Mouse (Mus musculus) ES-E14 (cell line): ENCODE data around the gene Svop. TPM values are rescaled to one million over a fixed set of nuclear protein-coding genes. Genes with fewer than 3 reads are reported as not detected.

Experiments
- DNase-seq: peaks from one replicate; pipeline ENCODE4 v3.0.0-alpha.2; 2013; ENCODE audit warnings: low read depth, low spot score
- H3K27ac ChIP-seq: 2 replicates; pipeline ENCODE4 v1.5.1; 2012; ENCODE audit warnings: low read depth, mild to moderate bottlenecking, low read length, moderate library complexity, mixed read lengths; ENCODE audit not compliant: poor library complexity, insufficient read depth, severe bottlenecking
- H3K36me3 ChIP-seq: 2 replicates; pipeline ENCODE4 v1.6.1; 2012; ENCODE audit warnings: mild to moderate bottlenecking, low read length, moderate library complexity, mixed read lengths; ENCODE audit not compliant: control insufficient read depth, poor library complexity, insufficient read depth, severe bottlenecking
- H3K4me1 ChIP-seq, 2 experiments: fragments of 150-350 bp in 1 of 2; sonication (generic) in 1 of 2; 2 replicates each; pipeline ENCODE4 v1.6.1; 2012; ENCODE audit warnings: low read length in 2 of 2, mild to moderate bottlenecking in 1 of 2, mixed read lengths in 1 of 2; ENCODE audit not compliant: control insufficient read depth in 2 of 2, insufficient read depth in 2 of 2, poor library complexity in 1 of 2
- H3K4me3 ChIP-seq, 2 experiments: fragments of 150-350 bp in 1 of 2; sonication (generic) in 1 of 2; 2 replicates each; pipeline ENCODE4 v1.5.1; 2012; ENCODE audit warnings: low read length in 2 of 2, low read depth in 1 of 2, mild to moderate bottlenecking in 1 of 2, mixed read lengths in 1 of 2; ENCODE audit not compliant: insufficient read depth in 1 of 2, poor library complexity in 1 of 2, severe bottlenecking in 1 of 2
- H3K9ac ChIP-seq: 2 replicates; pipeline ENCODE4 v1.6.1; 2012; ENCODE audit warnings: low read depth, mild to moderate bottlenecking, low read length, mixed read lengths; ENCODE audit not compliant: poor library complexity, insufficient read depth, severe bottlenecking
- H3K9me3 ChIP-seq: fragments of 150-350 bp; sonication (generic); 2 replicates; pipeline ENCODE4 v1.6.1; 2012; ENCODE audit warnings: low read depth, mild to moderate bottlenecking, low read length; ENCODE audit not compliant: control insufficient read depth, insufficient read depth
- CHD2 ChIP-seq: IDR thresholded peaks from 2 replicates; pipeline ENCODE4 v1.6.1; 2014; ENCODE audit warnings: mild to moderate bottlenecking, low read depth, low read length, inconsistent platforms
- HCFC1 ChIP-seq: IDR thresholded peaks from 2 replicates; pipeline ENCODE4 v1.6.1; 2012; ENCODE audit warnings: low read length, inconsistent platforms, borderline replicate concordance; ENCODE audit not compliant: insufficient read depth
- MAFK ChIP-seq: IDR thresholded peaks from 2 replicates; pipeline ENCODE4 v1.6.1; 2014; ENCODE audit warnings: mild to moderate bottlenecking, low read depth, low read length, inconsistent platforms; ENCODE audit not compliant: insufficient read depth
- ZC3H11A ChIP-seq: IDR thresholded peaks from 2 replicates; pipeline ENCODE4 v1.6.1; 2012; ENCODE audit warnings: low read depth, mild to moderate bottlenecking, inconsistent platforms, low read length, borderline replicate concordance
- ZNF384 ChIP-seq: IDR thresholded peaks from 2 replicates; pipeline ENCODE4 v1.6.1; 2012; ENCODE audit warnings: low read depth, low read length, inconsistent platforms
- in situ Hi-C, 2 experiments: fragments of 600-800 bp; cut with MboI; formaldehyde crosslinking; loops; one replicate each; pipeline ENCODE4 v1.15.1; 2025; ENCODE audit warnings: low sequenced_read_pairs in 2 of 2, inconsistent platforms in 1 of 2; ENCODE audit not compliant: unreplicated experiment in 2 of 2
- total RNA-seq: library from RNA; depleted of rRNA; stranded (reverse); fragments of 300-350 nt; gene quantifications from 2 replicates; pipeline ENCODE4 v1.2.3, GENCODE M21; 2012

Svop gene
- total RNA-seq, 1 experiment = 4.9 TPM

DNA sequence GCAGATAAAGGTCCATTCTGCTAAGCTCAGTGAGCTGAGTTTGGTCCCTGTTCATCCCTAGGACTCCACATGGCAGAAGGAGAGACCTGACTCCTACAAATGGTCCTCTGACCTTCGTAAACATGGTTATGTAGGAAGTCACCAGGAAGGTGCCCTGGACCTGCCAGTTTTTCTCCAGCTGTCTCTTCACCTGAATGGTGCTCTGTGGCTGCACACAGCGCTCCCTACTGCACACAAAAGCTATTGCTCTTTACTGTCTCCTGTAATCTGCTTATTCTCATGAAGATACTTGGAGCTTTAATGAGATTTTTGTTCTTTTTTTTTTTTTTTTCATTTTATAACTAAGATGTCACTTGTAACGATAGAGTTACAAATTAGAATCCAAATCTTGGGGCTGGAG, 44.8 kb downstream of the Svop start:
- H3K4me1 ChIP-seq = no peaks in the 10 kb centered on the region; a peak in 2 of 4 replicates
- no peak overlapping the region for H3K4me3 ChIP-seq
- TF ChIP-seq ZNF384 (no peak), HCFC1 (no peak), MAFK (no peak), CHD2 (no peak), ZC3H11A (no peak)
- in situ Hi-C loops = no loop called here
- no peak overlapping the region for H3K9ac ChIP-seq
- no peaks in the 10 kb centered on the region for H3K36me3 ChIP-seq
- H3K27ac ChIP-seq = no peak overlapping the region
- no peak for DNase-seq
- no peaks in the 10 kb centered on the region for H3K9me3 ChIP-seq

DNA sequence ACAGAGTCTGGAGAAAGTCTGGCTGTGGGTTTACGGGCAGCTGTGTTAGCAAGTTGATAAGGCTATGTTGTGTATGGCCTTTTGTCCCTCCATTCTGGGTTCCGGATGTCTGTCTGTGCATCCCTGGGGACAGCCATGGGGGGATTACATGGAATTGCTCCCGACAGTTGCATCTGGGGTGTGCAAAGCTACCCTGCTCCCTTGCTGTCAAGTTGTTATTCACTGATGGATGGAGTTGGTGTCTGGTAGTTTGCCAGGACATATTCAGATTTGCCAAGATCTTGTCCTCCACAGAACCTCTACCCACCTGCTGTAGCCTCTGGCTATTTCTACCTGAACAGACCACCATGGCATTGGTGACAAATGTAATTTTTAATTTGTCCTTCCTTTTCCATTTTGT, 45.2 kb downstream of the Svop start:
- H3K4me3 ChIP-seq = no peak overlapping the region
- in situ Hi-C loops = no loop called here
- no peak overlapping the region for H3K27ac ChIP-seq
- TF ChIP-seq MAFK (no peak), HCFC1 (no peak)
- H3K4me1 ChIP-seq = no peaks in the 10 kb centered on the region; a peak in 2 of 4 replicates
- no peaks in the 10 kb centered on the region for H3K9me3 ChIP-seq
- no peak overlapping the region for H3K9ac ChIP-seq
- no peak for DNase-seq
- H3K36me3 ChIP-seq = no peaks in the 10 kb centered on the region

DNA sequence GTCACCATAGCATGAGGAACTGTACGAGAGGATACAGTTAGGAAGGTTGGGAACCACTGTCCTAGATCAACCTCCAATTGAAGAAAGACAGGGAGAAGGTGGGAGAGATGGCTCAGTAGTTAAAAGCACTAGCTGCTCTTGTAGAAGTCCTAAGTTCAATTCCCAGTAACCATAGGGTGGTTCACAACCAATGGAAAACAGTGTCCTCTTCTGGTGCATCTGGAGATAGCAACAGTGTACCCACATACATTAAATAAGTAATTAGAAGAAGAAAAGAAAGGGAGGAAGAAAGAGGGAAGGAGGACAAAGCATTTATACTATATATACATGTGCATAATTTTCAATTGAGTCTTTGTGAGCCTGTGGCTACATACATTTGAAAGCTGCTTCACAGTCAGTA, 46.2 kb downstream of the Svop start:
- Histone ChIP-seq H3K9ac (no peak overlapping the region), H3K4me3 (no peak overlapping the region), H3K27ac (no peak overlapping the region), H3K36me3 (no peaks in the 10 kb centered on the region), H3K4me1 (no peaks in the 10 kb centered on the region; a peak in 2 of 4 replicates), H3K9me3 (no peaks in the 10 kb centered on the region)
- no peak for DNase-seq
- TF ChIP-seq MAFK (no peak), ZNF384 (no peak), HCFC1 (no peak), CHD2 (no peak), ZC3H11A (no peak)
- in situ Hi-C loops = no loop called here

DNA sequence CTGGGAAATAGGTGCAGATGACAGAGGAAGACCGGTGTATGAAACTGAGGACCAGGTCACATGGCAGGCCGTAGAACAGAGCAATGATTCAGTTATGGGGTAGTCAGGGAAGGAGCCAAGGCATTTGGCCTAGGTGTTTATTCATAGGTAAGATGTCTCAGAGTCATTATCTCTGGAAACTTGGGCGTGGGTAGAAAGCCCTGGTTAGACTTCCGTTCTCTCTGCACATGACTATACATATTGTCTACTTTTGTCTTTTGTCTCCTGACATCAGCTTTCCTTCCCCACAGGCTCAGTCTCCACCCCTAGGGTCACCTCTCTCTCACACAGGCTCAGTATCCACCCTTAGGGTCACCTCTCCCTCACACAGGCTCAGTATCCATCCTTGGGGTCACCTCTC, 47.6 kb downstream of the Svop start:
- no peak for TF ChIP-seq CHD2
- no peak for DNase-seq
- in situ Hi-C loops = no loop called here
- no peaks in the 10 kb centered on the region for H3K36me3 ChIP-seq
- no peak overlapping the region for H3K27ac ChIP-seq
- no peak overlapping the region for H3K9ac ChIP-seq
- no peak overlapping the region for H3K4me3 ChIP-seq
- H3K4me1 ChIP-seq = no peaks in the 10 kb centered on the region; a peak in 2 of 4 replicates
- no peaks in the 10 kb centered on the region for H3K9me3 ChIP-seq

DNA sequence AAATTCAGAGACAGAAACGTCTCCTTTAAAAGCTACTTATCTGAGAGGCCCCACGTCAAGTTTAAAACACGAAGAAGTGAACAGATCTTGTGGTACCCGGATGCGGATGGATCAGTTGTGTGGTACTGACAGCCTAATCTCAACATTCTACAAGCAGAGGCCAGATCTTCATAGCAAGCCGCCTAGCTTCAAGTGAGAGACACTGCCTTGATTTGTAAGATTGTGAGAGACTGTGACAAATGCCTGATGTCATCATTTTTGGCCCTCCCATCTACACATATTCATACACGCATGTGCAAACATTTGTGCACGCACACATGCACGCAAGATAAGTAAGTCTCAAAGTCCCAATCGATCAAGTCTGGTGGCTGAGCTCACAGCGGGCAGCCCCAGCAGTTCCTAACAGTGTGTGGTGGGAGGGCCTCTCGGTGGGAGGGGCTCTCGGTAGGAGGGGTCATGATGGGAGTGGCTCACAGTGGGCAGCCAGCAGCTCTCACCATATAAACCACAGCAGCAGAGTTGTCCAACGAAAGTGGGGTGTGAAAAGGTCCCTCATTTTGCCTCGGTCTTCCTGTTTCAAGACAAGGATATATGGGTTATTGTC, 49.9 kb downstream of the Svop start:
- Histone ChIP-seq H3K36me3 (no peaks in the 10 kb centered on the region), H3K9ac (no peak overlapping the region), H3K4me3 (no peak overlapping the region), H3K4me1 (no peaks in the 10 kb centered on the region; a peak in 2 of 4 replicates), H3K27ac (no peak overlapping the region), H3K9me3 (no peaks in the 10 kb centered on the region)
- TF ChIP-seq HCFC1 = no peak
- TF ChIP-seq MAFK = 0 out of 2 replicates have a peak, but pooled peaks have one; percentile 8
- no peak for TF ChIP-seq ZNF384
- TF ChIP-seq CHD2 = no peak
- TF ChIP-seq ZC3H11A = no peak
- DNase-seq = peak; percentile 59
- in situ Hi-C loops = no loop called here
